Mouse (Mus musculus) forebrain, postnatal 0 days (tissue): Measurements from ENCODE around the gene Bmp7. TPM values are rescaled to one million over a fixed set of nuclear protein-coding genes. Genes with fewer than 3 reads are reported as not detected.

Experiments
- ATAC-seq: fragments of 200-750 bp; cut with Nextera tagmentation; 2 replicates; pipeline ENCODE4 v1.8.0; 2017; ENCODE audit warnings: mild to moderate bottlenecking, moderate library complexity
- DNase-seq: peaks from one replicate; pipeline ENCODE4 v3.0.0-alpha.2; 2015
- H3K27ac ChIP-seq: fragments of 300-500 bp; sonication (generic); 2 replicates; pipeline ENCODE4 v1.5.1; 2014; ENCODE audit warnings: low read depth, mild to moderate bottlenecking, antibody characterized with exemption, low read length, moderate library complexity, mixed read lengths
- H3K27me3 ChIP-seq: fragments of 300-500 bp; sonication (generic); 2 replicates; pipeline ENCODE4 v1.6.1; 2014; ENCODE audit warnings: mild to moderate bottlenecking, low read length, mixed read lengths; ENCODE audit not compliant: insufficient read depth
- H3K36me3 ChIP-seq: fragments of 300-500 bp; sonication (generic); 2 replicates; pipeline ENCODE4 v1.6.1; 2014; ENCODE audit warnings: mild to moderate bottlenecking, moderate library complexity; ENCODE audit not compliant: insufficient read depth
- H3K4me1 ChIP-seq: fragments of 300-500 bp; sonication (generic); 2 replicates; pipeline ENCODE4 v1.6.1; 2014; ENCODE audit warnings: antibody characterized with exemption; ENCODE audit not compliant: insufficient read depth
- H3K4me2 ChIP-seq: fragments of 300-500 bp; sonication (generic); 2 replicates; pipeline ENCODE4 v1.6.1; 2014; ENCODE audit warnings: low read depth, mild to moderate bottlenecking, moderate library complexity
- H3K4me3 ChIP-seq: fragments of 300-500 bp; sonication (generic); 2 replicates; pipeline ENCODE4 v1.5.1; 2014; ENCODE audit warnings: low read depth, low read length, mixed read lengths
- H3K9ac ChIP-seq: fragments of 300-500 bp; sonication (generic); 2 replicates; pipeline ENCODE4 v1.6.1; 2014; ENCODE audit warnings: mild to moderate bottlenecking
- H3K9me3 ChIP-seq: fragments of 300-500 bp; sonication (generic); 2 replicates; pipeline ENCODE4 v1.6.1; 2016; ENCODE audit warnings: low read length
- CTCF ChIP-seq: sonication (generic); IDR thresholded peaks from 2 replicates; pipeline ENCODE4 v1.5.1; 2016; ENCODE audit warnings: antibody characterized with exemption, control low read depth, low read depth
- WGBS: fragments of 180-500 bp; shearing (Covaris S2); extraction: QIAGEN DNeasy Blood & Tissue Kit; methylation state at CpG from one replicate; pipeline ENCODE4 v1.1.7; 2014; 5-methylcytosine and 5-hydroxymethylcytosine counted together
- microRNA-seq, 2 experiments: library from miRNA; unstranded; fragments of <30 nt; microRNA quantifications; one replicate each; pipeline ENCODE4; 2016
- polyA plus RNA-seq: library from polyadenylated mRNA; unstranded; fragments of >200 nt; fragmentation: Nextera tagmentation; extraction: Ambion mirVana; gene quantifications from 2 replicates; pipeline ENCODE4 v1.2.1, GENCODE M21; 2015
- total RNA-seq: library from RNA; depleted of rRNA; stranded (reverse); fragments of >200 nt; gene quantifications from 2 replicates; pipeline ENCODE4 v1.2.3, GENCODE M21; 2014; rRNA removed

Gene Bmp7
- total and polyA plus RNA-seq, 2 experiments from 2014 or later: 12.4 to 21.9 TPM

- Histone ChIP-seq H3K4me3 (no peak overlapping the region), H3K4me2 (no peak overlapping the region), H3K4me1 (0 out of 2 replicates have a peak, but pooled peaks cover 5% of the 10 kb centered on the region), H3K27ac (no peak overlapping the region), H3K36me3 (no peaks in the 10 kb centered on the region), H3K27me3 (peaks cover 7% of the 10 kb centered on the region; the same call in 1 of the 2 replicates), H3K9me3 (no peaks in the 10 kb centered on the region), H3K9ac (no peak overlapping the region)
- ATAC-seq: no peak
- TF ChIP-seq CTCF: no peak
- WGBS: 61% methylated on average over 5 of the region's 5 CpGs
- no peak for DNase-seq
Observed at GRCm38 (mm10) chr2:172828229-172828628, 111.9 kb downstream of the Bmp7 start.

DNA sequence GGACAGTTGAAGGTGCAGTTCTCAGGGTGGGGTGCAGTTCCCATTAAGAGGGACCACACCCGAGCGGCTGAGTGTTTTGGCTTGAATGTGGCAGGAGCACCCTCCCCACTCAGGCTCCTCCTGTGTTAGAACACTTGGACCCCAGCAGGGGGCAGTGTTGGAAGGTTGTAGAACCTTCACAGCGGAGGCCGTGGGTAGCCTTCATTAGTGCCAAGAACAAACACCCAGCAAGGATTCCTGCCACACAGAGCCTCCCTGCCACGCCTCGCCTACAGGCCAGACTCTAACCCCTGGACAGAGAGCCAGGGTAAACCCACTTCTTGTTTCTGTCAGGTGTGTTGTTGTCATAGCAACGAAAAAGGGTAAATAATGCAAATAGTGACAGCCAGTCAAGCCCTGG, 112.6 kb downstream of the Bmp7 start:
- DNase-seq: peak; percentile 40
- H3K27ac ChIP-seq: no peak overlapping the region

GRCm38 (mm10) chr2:172825785-172826145, 114.4 kb downstream of the Bmp7 start:
- WGBS: 92% methylated on average over 11 of the region's 11 CpGs
- DNase-seq: no peak
- no peak for TF ChIP-seq CTCF
- no peaks in the 10 kb centered on the region for H3K9me3 ChIP-seq
- H3K4me2 ChIP-seq: no peak overlapping the region
- no peaks in the 10 kb centered on the region for H3K36me3 ChIP-seq
- 0 out of 2 replicates have a peak, but pooled peaks cover 5% of the 10 kb centered on the region for H3K4me1 ChIP-seq
- ATAC-seq: no peak
- peaks cover 7% of the 10 kb centered on the region; the same call in 1 of the 2 replicates for H3K27me3 ChIP-seq
- no peak overlapping the region for H3K27ac ChIP-seq
- no peak overlapping the region for H3K4me3 ChIP-seq
- no peak overlapping the region for H3K9ac ChIP-seq

More for the DNA sequence above, 112.6 kb downstream of the Bmp7 start:
- TF ChIP-seq CTCF: peak; percentile 55
- H3K4me3 ChIP-seq: no peak overlapping the region
- peaks cover 7% of the 10 kb centered on the region; the same call in 1 of the 2 replicates for H3K27me3 ChIP-seq
- WGBS: 61% methylated on average over 7 of the region's 7 CpGs
- H3K4me2 ChIP-seq: no peak overlapping the region
- no peak overlapping the region for H3K9ac ChIP-seq
- no peak for ATAC-seq
- H3K36me3 ChIP-seq: no peaks in the 10 kb centered on the region
- 0 out of 2 replicates have a peak, but pooled peaks cover 5% of the 10 kb centered on the region for H3K4me1 ChIP-seq
- no peaks in the 10 kb centered on the region for H3K9me3 ChIP-seq

DNA sequence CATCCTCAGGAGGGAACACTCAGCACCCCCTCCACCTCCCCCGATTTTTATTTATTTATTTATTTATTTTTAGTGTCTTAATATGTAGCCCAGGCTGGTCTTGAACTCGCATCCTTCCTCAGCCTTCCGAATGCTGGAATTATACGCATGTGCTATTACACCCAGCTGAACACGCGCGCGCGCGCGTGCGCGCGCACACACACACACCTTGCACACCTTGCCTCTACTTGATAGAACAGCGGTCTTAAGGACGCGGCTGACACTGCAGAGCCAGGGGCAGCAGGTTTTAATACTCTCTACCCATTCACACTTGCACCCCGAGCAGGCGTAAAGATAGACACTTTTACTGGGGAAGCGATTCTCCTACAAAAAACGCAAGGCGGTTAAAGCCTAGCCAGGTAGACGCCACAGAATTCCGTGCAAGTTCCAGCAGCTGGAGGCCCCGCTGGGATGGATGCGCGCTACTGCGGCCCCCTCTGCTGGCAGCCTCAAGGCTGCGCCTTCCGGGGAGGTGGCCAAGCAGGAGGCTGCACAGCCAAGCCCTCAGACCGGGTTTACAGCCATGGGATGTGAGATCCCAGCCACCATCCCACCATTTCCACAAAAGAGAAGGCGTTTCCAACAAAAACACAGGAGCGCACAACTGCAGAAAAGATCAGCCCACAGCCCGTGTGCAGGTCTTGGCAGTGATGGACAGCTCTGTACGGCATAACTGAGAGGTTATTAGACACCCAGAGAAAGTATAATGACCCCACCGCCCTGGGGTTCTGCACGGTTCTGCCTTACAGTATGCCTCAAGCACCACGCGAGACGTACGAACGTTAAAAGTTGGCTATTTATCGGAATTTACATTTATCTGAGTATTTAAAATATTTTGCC, 115.0 kb downstream of the Bmp7 start:
- Histone ChIP-seq H3K4me2 (peak overlapping the region; percentile 38), H3K27me3 (peaks cover 7% of the 10 kb centered on the region; the same call in 1 of the 2 replicates), H3K27ac (no peak overlapping the region), H3K9ac (no peak overlapping the region), H3K9me3 (no peaks in the 10 kb centered on the region), H3K4me3 (peak overlapping the region; percentile 7; the same call in 1 of the 2 replicates), H3K36me3 (no peaks in the 10 kb centered on the region), H3K4me1 (0 out of 2 replicates have a peak, but pooled peaks cover 5% of the 10 kb centered on the region)
- WGBS: 18% methylated on average over 43 of the region's 43 CpGs
- peak; percentile 81 for DNase-seq
- TF ChIP-seq CTCF: peak; percentile 79
- peak; percentile 79 for ATAC-seq

GRCm38 (mm10) chr2:172818631-172819230, 121.4 kb downstream of the Bmp7 start:
- H3K4me3 ChIP-seq: no peak overlapping the region
- no peaks in the 10 kb centered on the region for H3K4me1 ChIP-seq
- H3K27me3 ChIP-seq: no peaks in the 10 kb centered on the region
- H3K4me2 ChIP-seq: no peak overlapping the region
- 89% methylated on average over 10 of the region's 10 CpGs for WGBS
- ATAC-seq: no peak
- H3K9ac ChIP-seq: no peak overlapping the region
- TF ChIP-seq CTCF: no peak
- H3K36me3 ChIP-seq: no peaks in the 10 kb centered on the region
- DNase-seq: no peak
- H3K9me3 ChIP-seq: no peaks in the 10 kb centered on the region
- H3K27ac ChIP-seq: no peak overlapping the region

Small RNAs within 50 kb of the gene (microRNA-seq; reads per million reads assigned to microRNA genes)
- 0 reads per million in 2 experiments for gene Gm22773

Other genes starting within 250 kb of the Bmp7 start
- 1.1 and 1.3 TPM in 2 replicates for gene Spo11, start 37.4 kb upstream of the Bmp7 start, total RNA-seq
- 0.92 and 1.1 TPM in 2 replicates for gene Spo11, start 37.4 kb upstream of the Bmp7 start, polyA plus RNA-seq
- gene Rae1, start 59.8 kb upstream of the Bmp7 start, total RNA-seq: 103 and 108 TPM in 2 replicates
- 150 and 161 TPM in 2 replicates for gene Rae1, start 59.8 kb upstream of the Bmp7 start, polyA plus RNA-seq
- 5.9 and 6.6 TPM in 2 replicates for gene Rbm38, start 80.2 kb upstream of the Bmp7 start, total RNA-seq
- 11.0 and 14.5 TPM in 2 replicates for gene Rbm38, start 80.2 kb upstream of the Bmp7 start, polyA plus RNA-seq
- not detected in 2 replicates for gene Ctcfl, start 179.2 kb upstream of the Bmp7 start, total RNA-seq
- 0.06 TPM in 1 of 2 replicates, not detected in the other for gene Ctcfl, start 179.2 kb upstream of the Bmp7 start, polyA plus RNA-seq
- not detected in 2 replicates for gene Pck1, start 212.7 kb upstream of the Bmp7 start, total RNA-seq
- gene Pck1, start 212.7 kb upstream of the Bmp7 start, polyA plus RNA-seq: not detected in 2 replicates